8 mouse cellular contexts compared by ENCODE assay signal in genomic region chr12:84114153-84114994, GRCm38 (mm10). TPM values are rescaled to one million over a fixed set of nuclear protein-coding genes. Genes with fewer than 3 reads are reported as not detected.
DNase-seq lines count a peak whose midpoint lies in the region; ATAC-seq lines count a peak whose summit lies in the region.

Gene Dnal1, plus strand, starts transcription at chr12:84114366.

- H3K4me2 ChIP-seq in hindbrain, embryonic 15.5 days, result peak within 1 kb of the TSS; percentile 74

- H3K4me1 ChIP-seq in hindbrain, embryonic 15.5 days (replicated peaks), result peaks cover 14% of the 10 kb centered on the region

- no peaks in the 10 kb centered on the region for H3K36me3 ChIP-seq in hindbrain, embryonic 15.5 days

- WGBS in hindbrain, embryonic 15.5 days, result 3% methylated on average over 33 of the region's 35 CpGs

- ATAC-seq in hindbrain, embryonic 15.5 days (ENCODE audit: low FRiP score, low read depth), result peak; percentile 98

- DNase-seq in T-cell, adult 2 months (ENCODE audit: low spot score), result peak; percentile 81
- peak; percentile 85 to 90 for DNase-seq in cerebellum, postnatal 36 days
- DNase-seq in frontal cortex, postnatal 36 days (ENCODE audit: low spot score in 2 of 2), result peak; percentile 81 to 84
- DNase-seq in layer of hippocampus, postnatal 36 days, result peak; percentile 86 to 87
- DNase-seq in lung, postnatal 25 days (ENCODE audit: low spot score), result peak; percentile 92
- peak; percentile 96 for DNase-seq in retina, embryonic 14.5 days (ENCODE audit: low spot score)
- DNase-seq in thymus, postnatal 36 days, result peak; percentile 79 to 87

- peak within 1 kb of the TSS; percentile 67 for H3K4me3 ChIP-seq in hindbrain, embryonic 15.5 days

- H3K9me3 ChIP-seq in hindbrain, embryonic 15.5 days, result no peaks in the 10 kb centered on the region

- H3K9ac ChIP-seq in hindbrain, embryonic 15.5 days, result peak within 1 kb of the TSS; percentile 63

- no peaks in the 10 kb centered on the region for H3K27me3 ChIP-seq in hindbrain, embryonic 15.5 days

- peak within 1 kb of the TSS; percentile 70 for H3K27ac ChIP-seq in hindbrain, embryonic 15.5 days (replicated peaks)

RNA-seq across cellular contexts. Expression of gene Dnal1, which starts in this region (rescaled TPM):
- 7.2 and 7.8 TPM in 2 replicates for polyA plus RNA-seq in hindbrain, embryonic 15.5 days (2015; fragmentation: Nextera tagmentation; extraction: Ambion mirVana)
- 100 to 1,000 TPM; 104 to 112 TPM for total RNA-seq in layer of hippocampus, postnatal 36 days (2021)

Comparison
In these comparisons a context has a peak if more than half of its experiments do, and no peak if none do; other contexts are left out.
1. Peak in every context shown above with its lines: DNase-seq, ATAC-seq, H3K4me3 ChIP-seq and H3K27ac ChIP-seq.